Mouse (Mus musculus): ENCODE measurements at regions not wholly inside any gene's neighbourhood (a gene's known extent, or its start where the extent isn't known, plus 50 kb on each side); places are given as distances from the start of the nearest gene placed in this dataset.
A peak's percentile ranks its signal among the peaks of the same experiment; 100 is the strongest.

GRCm38 (mm10) chr9:63880487-63881260 is 122.9 kb upstream of the Smad3 start:
- Histone ChIP-seq H3K9me3 (ENCODE audit: control insufficient read depth, low read length) (no peaks in the 10 kb centered on the region), H3K27me3 (replicated peaks; ENCODE audit: control insufficient read depth, insufficient read depth, low read length) (no peaks in the 10 kb centered on the region), H3K4me1 (replicated peaks; ENCODE audit: control insufficient read depth, insufficient read depth, low read length) (peaks cover 20% of the 10 kb centered on the region), H3K36me3 (ENCODE audit: control insufficient read depth, insufficient read depth, low read length) (no peaks in the 10 kb centered on the region), H3K4me2 (ENCODE audit: low read length) (peak overlapping the region; percentile 36), H3K9ac (ENCODE audit: low read length) (no peak overlapping the region), H3K27ac (ENCODE audit: low read depth) (no peak overlapping the region), H3K4me3 (ENCODE audit: low read depth, low read length) (peak overlapping the region; percentile 0; the same call in 1 of the 2 replicates)
- no peak for DNase-seq (ENCODE audit: low spot score)
- no peak for ATAC-seq (replicated peaks; ENCODE audit: low FRiP score, low TSS enrichment, low read depth)
- 38% methylated on average over 26 of the region's 26 CpGs for WGBS

GRCm38 (mm10) chr9:63879710-63880428 is 122.1 kb upstream of the Smad3 start:
- H3K4me2 ChIP-seq (ENCODE audit: low read length), result peak overlapping the region; percentile 36
- no peak for ATAC-seq (replicated peaks; ENCODE audit: low FRiP score, low TSS enrichment, low read depth)
- 16% methylated on average over 15 of the region's 15 CpGs for WGBS
- no peaks in the 10 kb centered on the region for H3K27me3 ChIP-seq (replicated peaks; ENCODE audit: control insufficient read depth, insufficient read depth, low read length)
- 0 out of 2 replicates have a peak overlapping the region, but pooled peaks have one; percentile 0 for H3K4me3 ChIP-seq (ENCODE audit: low read depth, low read length)
- no peaks in the 10 kb centered on the region for H3K9me3 ChIP-seq (ENCODE audit: control insufficient read depth, low read length)
- no peaks in the 10 kb centered on the region for H3K36me3 ChIP-seq (ENCODE audit: control insufficient read depth, insufficient read depth, low read length)
- no peak overlapping the region for H3K27ac ChIP-seq (ENCODE audit: low read depth)
- H3K9ac ChIP-seq (ENCODE audit: low read length), result no peak overlapping the region
- H3K4me1 ChIP-seq (replicated peaks; ENCODE audit: control insufficient read depth, insufficient read depth, low read length), result peaks cover 20% of the 10 kb centered on the region
- peak; percentile 67 for DNase-seq (ENCODE audit: low spot score)

- H3K27ac ChIP-seq (ENCODE audit: low read depth), result no peak overlapping the region
- no peak for ATAC-seq (replicated peaks; ENCODE audit: low FRiP score, low TSS enrichment, low read depth)
- DNase-seq (ENCODE audit: low spot score), result no peak
- no peaks in the 10 kb centered on the region for H3K9me3 ChIP-seq (ENCODE audit: control insufficient read depth, low read length)
- no peak overlapping the region for H3K4me3 ChIP-seq (ENCODE audit: low read depth, low read length)
- no peaks in the 10 kb centered on the region for H3K36me3 ChIP-seq (ENCODE audit: control insufficient read depth, insufficient read depth, low read length)
- 66% methylated on average over 7 of the region's 7 CpGs for WGBS
- H3K27me3 ChIP-seq (replicated peaks; ENCODE audit: control insufficient read depth, insufficient read depth, low read length), result no peaks in the 10 kb centered on the region
- H3K4me2 ChIP-seq (ENCODE audit: low read length), result no peak overlapping the region
- H3K9ac ChIP-seq (ENCODE audit: low read length), result no peak overlapping the region
- H3K4me1 ChIP-seq (replicated peaks; ENCODE audit: control insufficient read depth, insufficient read depth, low read length), result peaks cover 20% of the 10 kb centered on the region
Observed at GRCm38 (mm10) chr9:63877864-63878263, 120.1 kb upstream of the Smad3 start.

GRCm38 (mm10) chr9:63876886-63877285 is 119.1 kb upstream of the Smad3 start:
- no peak overlapping the region for H3K9ac ChIP-seq (ENCODE audit: low read length)
- H3K27me3 ChIP-seq (replicated peaks; ENCODE audit: control insufficient read depth, insufficient read depth, low read length), result no peaks in the 10 kb centered on the region
- H3K4me1 ChIP-seq (replicated peaks; ENCODE audit: control insufficient read depth, insufficient read depth, low read length), result peaks cover 20% of the 10 kb centered on the region
- peak overlapping the region; percentile 43 for H3K4me2 ChIP-seq (ENCODE audit: low read length)
- WGBS, result 26% methylated on average over 13 of the region's 13 CpGs
- no peaks in the 10 kb centered on the region for H3K9me3 ChIP-seq (ENCODE audit: control insufficient read depth, low read length)
- ATAC-seq (replicated peaks; ENCODE audit: low FRiP score, low TSS enrichment, low read depth) (no peak), DNase-seq (ENCODE audit: low spot score) (no peak)
- no peak overlapping the region for H3K27ac ChIP-seq (ENCODE audit: low read depth)
- H3K4me3 ChIP-seq (ENCODE audit: low read depth, low read length), result no peak overlapping the region
- H3K36me3 ChIP-seq (ENCODE audit: control insufficient read depth, insufficient read depth, low read length), result no peaks in the 10 kb centered on the region

GRCm38 (mm10) chr9:63876023-63876422 is 118.2 kb upstream of the Smad3 start:
- WGBS, result 91% methylated on average over 12 of the region's 12 CpGs
- H3K9ac ChIP-seq (ENCODE audit: low read length), result no peak overlapping the region
- H3K4me3 ChIP-seq (ENCODE audit: low read depth, low read length), result no peak overlapping the region
- H3K27ac ChIP-seq (ENCODE audit: low read depth), result no peak overlapping the region
- DNase-seq (ENCODE audit: low spot score) (no peak), ATAC-seq (replicated peaks; ENCODE audit: low FRiP score, low TSS enrichment, low read depth) (no peak; the same call in 1 of the 2 replicates)
- H3K27me3 ChIP-seq (replicated peaks; ENCODE audit: control insufficient read depth, insufficient read depth, low read length), result no peaks in the 10 kb centered on the region
- H3K36me3 ChIP-seq (ENCODE audit: control insufficient read depth, insufficient read depth, low read length), result no peaks in the 10 kb centered on the region
- H3K4me1 ChIP-seq (replicated peaks; ENCODE audit: control insufficient read depth, insufficient read depth, low read length), result peaks cover 20% of the 10 kb centered on the region
- peak overlapping the region; percentile 43 for H3K4me2 ChIP-seq (ENCODE audit: low read length)
- no peaks in the 10 kb centered on the region for H3K9me3 ChIP-seq (ENCODE audit: control insufficient read depth, low read length)

- Histone ChIP-seq H3K4me1 (replicated peaks; ENCODE audit: control insufficient read depth, insufficient read depth, low read length) (peaks cover 13% of the 10 kb centered on the region), H3K4me3 (ENCODE audit: low read depth, low read length) (no peak overlapping the region), H3K4me2 (ENCODE audit: low read length) (no peak overlapping the region), H3K9me3 (ENCODE audit: control insufficient read depth, low read length) (no peaks in the 10 kb centered on the region; the same call in 1 of the 2 replicates), H3K27me3 (replicated peaks; ENCODE audit: control insufficient read depth, insufficient read depth, low read length) (no peaks in the 10 kb centered on the region), H3K9ac (ENCODE audit: low read length) (no peak overlapping the region), H3K36me3 (ENCODE audit: control insufficient read depth, insufficient read depth, low read length) (no peaks in the 10 kb centered on the region), H3K27ac (ENCODE audit: low read depth) (no peak overlapping the region)
- WGBS, result 95% methylated on average over 5 of the region's 5 CpGs
- ATAC-seq (replicated peaks; ENCODE audit: low FRiP score, low TSS enrichment, low read depth) (no peak), DNase-seq (ENCODE audit: low spot score) (no peak)
Observed at GRCm38 (mm10) chr9:63875193-63875592, 117.4 kb upstream of the Smad3 start.

- Histone ChIP-seq H3K4me3 (ENCODE audit: low read depth, low read length) (no peak overlapping the region), H3K27ac (ENCODE audit: low read depth) (no peak overlapping the region), H3K4me2 (ENCODE audit: low read length) (no peak overlapping the region), H3K36me3 (ENCODE audit: control insufficient read depth, insufficient read depth, low read length) (no peaks in the 10 kb centered on the region), H3K9me3 (ENCODE audit: control insufficient read depth, low read length) (no peaks in the 10 kb centered on the region), H3K9ac (ENCODE audit: low read length) (no peak overlapping the region), H3K27me3 (replicated peaks; ENCODE audit: control insufficient read depth, insufficient read depth, low read length) (no peaks in the 10 kb centered on the region), H3K4me1 (replicated peaks; ENCODE audit: control insufficient read depth, insufficient read depth, low read length) (no peaks in the 10 kb centered on the region)
- WGBS, result 50% methylated on average over 11 of the region's 11 CpGs
- DNase-seq (ENCODE audit: low spot score) (no peak), ATAC-seq (replicated peaks; ENCODE audit: low FRiP score, low TSS enrichment, low read depth) (no peak)
Observed at GRCm38 (mm10) chr9:63864350-63864749, 106.6 kb upstream of the Smad3 start.

GRCm38 (mm10) chr9:63863328-63863727 is 105.5 kb upstream of the Smad3 start:
- 80% methylated on average over 4 of the region's 4 CpGs for WGBS
- Histone ChIP-seq H3K36me3 (ENCODE audit: control insufficient read depth, insufficient read depth, low read length) (no peaks in the 10 kb centered on the region), H3K4me2 (ENCODE audit: low read length) (no peak overlapping the region), H3K4me3 (ENCODE audit: low read depth, low read length) (no peak overlapping the region), H3K9ac (ENCODE audit: low read length) (no peak overlapping the region), H3K4me1 (replicated peaks; ENCODE audit: control insufficient read depth, insufficient read depth, low read length) (no peaks in the 10 kb centered on the region), H3K27me3 (replicated peaks; ENCODE audit: control insufficient read depth, insufficient read depth, low read length) (no peaks in the 10 kb centered on the region), H3K27ac (ENCODE audit: low read depth) (no peak overlapping the region), H3K9me3 (ENCODE audit: control insufficient read depth, low read length) (no peaks in the 10 kb centered on the region)
- ATAC-seq (replicated peaks; ENCODE audit: low FRiP score, low TSS enrichment, low read depth), result no peak
- no peak for DNase-seq (ENCODE audit: low spot score)

Data from intestine, embryonic 14.5 days (tissue).